Mouse (Mus musculus) ES-Bruce4 (cell line): ENCODE results near the gene Snx3.

ENCODE experiments used
- CTCF ChIP-seq: IDR thresholded peaks from one replicate; pipeline ENCODE4 v1.8.1; 2011; ENCODE audit warnings: low read depth, low read length
- POLR2A ChIP-seq: IDR thresholded peaks from one replicate; pipeline ENCODE4 v1.8.1; 2011; ENCODE audit warnings: low read length; ENCODE audit not compliant: insufficient read depth

- TF ChIP-seq CTCF (no peak), POLR2A (no peak)
Measured at GRCm38 (mm10) chr10:42501161-42501560, 669 bp upstream of the Snx3 start.
